Mouse (Mus musculus) neural tube, embryonic 14.5 days (tissue): ENCODE results near the gene Cdk12. TPM values are rescaled to one million over a fixed set of nuclear protein-coding genes. Genes with fewer than 3 reads are reported as not detected.

Experiments
- ATAC-seq: fragments of 200-750 bp; cut with Nextera tagmentation; 2 replicates; pipeline ENCODE4 v1.8.0; 2017; ENCODE audit warnings: low read depth, mild to moderate bottlenecking, moderate TSS enrichment, moderate library complexity
- H3K27ac ChIP-seq: fragments of 300-500 bp; sonication (generic); 2 replicates; pipeline ENCODE4 v1.5.1; 2014; ENCODE audit warnings: low read depth, mild to moderate bottlenecking, control low read depth, low read length, moderate library complexity, mixed read lengths
- H3K27me3 ChIP-seq: fragments of 300-500 bp; sonication (generic); 2 replicates; pipeline ENCODE4 v1.6.1; 2014; ENCODE audit warnings: low read length; ENCODE audit not compliant: control insufficient read depth, insufficient read depth
- H3K36me3 ChIP-seq: fragments of 300-500 bp; sonication (generic); 2 replicates; pipeline ENCODE4 v1.6.1; 2014; ENCODE audit warnings: low read length, mixed read lengths; ENCODE audit not compliant: control insufficient read depth, insufficient read depth
- H3K4me1 ChIP-seq: fragments of 300-500 bp; sonication (generic); 2 replicates; pipeline ENCODE4 v1.6.1; 2014; ENCODE audit warnings: low read length; ENCODE audit not compliant: control insufficient read depth, insufficient read depth
- H3K4me2 ChIP-seq: fragments of 300-500 bp; sonication (generic); 2 replicates; pipeline ENCODE4 v1.6.1; 2014; ENCODE audit warnings: mild to moderate bottlenecking, low read depth, low read length, control low read depth
- H3K4me3 ChIP-seq: fragments of 300-500 bp; sonication (generic); 2 replicates; pipeline ENCODE4 v1.5.1; 2014; ENCODE audit warnings: low read depth, low read length, control low read depth, mixed read lengths
- H3K9ac ChIP-seq: fragments of 300-500 bp; sonication (generic); replicated peaks from 2 replicates; pipeline ENCODE4 v1.6.1; 2014; ENCODE audit warnings: low read depth, mild to moderate bottlenecking, control low read depth, low read length, mixed read lengths
- H3K9me3 ChIP-seq: fragments of 300-500 bp; sonication (generic); 2 replicates; pipeline ENCODE4 v1.6.1; 2016; ENCODE audit warnings: low read length; ENCODE audit not compliant: control insufficient read depth
- WGBS: fragments of 180-500 bp; shearing (Covaris S2); extraction: QIAGEN DNeasy Blood & Tissue Kit; methylation state at CpG from one replicate; pipeline ENCODE4 v1.1.7; 2014; 5-methylcytosine and 5-hydroxymethylcytosine counted together
- polyA plus RNA-seq: library from polyadenylated mRNA; unstranded; fragments of >200 nt; fragmentation: Nextera tagmentation; extraction: Ambion mirVana; gene quantifications from 2 replicates; pipeline ENCODE4 v1.2.1, GENCODE M21; 2014

Cdk12 gene
- polyA plus RNA-seq, 1 experiment from 2014 or later = 11.3 TPM

DNA sequence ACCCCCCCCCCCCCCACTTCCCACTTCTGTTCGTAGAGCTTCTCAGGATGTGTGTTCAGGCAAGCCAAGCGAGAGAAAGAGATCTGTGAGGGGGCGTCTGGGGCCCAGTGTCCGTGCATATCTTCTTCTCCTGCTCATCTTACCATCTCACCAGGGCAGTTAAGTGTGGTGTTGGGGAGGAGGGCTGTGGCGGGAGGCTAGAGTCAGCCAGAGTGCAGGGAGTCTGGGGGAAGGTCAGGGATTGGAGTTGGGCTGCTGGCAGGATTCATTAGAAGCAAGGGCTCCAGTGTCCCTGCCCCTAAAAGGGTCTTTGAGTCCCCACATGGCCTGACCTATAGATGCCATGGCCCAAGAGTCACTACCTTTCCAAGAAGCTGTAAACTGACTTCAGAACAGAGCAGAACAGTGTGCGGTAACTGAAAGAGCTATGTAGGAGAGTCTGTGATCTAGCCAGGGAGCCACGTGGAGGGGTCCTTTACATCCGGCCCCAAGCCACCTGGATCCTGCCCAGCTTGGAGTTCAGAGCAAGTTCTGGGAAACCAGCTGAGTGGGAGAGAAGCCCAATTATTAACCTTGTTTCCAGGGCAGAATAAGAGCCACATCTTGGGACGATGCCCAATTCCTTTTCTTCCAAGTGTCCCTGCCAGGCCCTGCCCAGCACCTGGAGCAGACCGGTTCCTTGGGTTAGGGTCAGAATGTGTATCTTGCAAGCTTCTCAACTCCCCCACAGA is 120.4 kb downstream of the Cdk12 start:
- Histone ChIP-seq H3K9me3 (no peaks in the 10 kb centered on the region), H3K27ac (no peak overlapping the region), H3K9ac (no peak overlapping the region), H3K36me3 (no peaks in the 10 kb centered on the region), H3K4me1 (0 out of 2 replicates have a peak, but pooled peaks cover 4% of the 10 kb centered on the region), H3K4me3 (no peak overlapping the region), H3K27me3 (peaks cover 52% of the 10 kb centered on the region), H3K4me2 (no peak overlapping the region)
- 2% methylated on average over 10 of the region's 10 CpGs for WGBS
- ATAC-seq = no peak

DNA sequence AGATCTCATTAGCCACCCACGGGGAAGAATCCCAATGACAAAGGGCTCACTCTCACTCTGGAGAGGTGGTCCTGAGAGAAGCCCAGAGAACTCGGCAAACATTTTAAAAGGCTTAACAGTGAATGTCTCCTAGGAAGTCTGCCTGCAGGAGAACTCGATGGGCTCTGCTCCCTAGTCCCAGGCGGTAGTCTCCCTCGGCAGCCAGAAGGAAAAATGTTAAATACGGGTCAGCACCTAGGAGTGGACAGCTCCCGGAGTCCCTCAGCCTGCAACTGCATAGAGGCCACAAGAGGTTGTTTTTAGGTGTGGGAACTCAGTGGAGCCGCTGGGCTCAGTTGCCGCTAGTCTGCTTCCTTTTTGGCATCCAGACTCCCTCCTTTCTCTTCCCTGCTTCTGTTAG is 121.1 kb downstream of the Cdk12 start:
- WGBS = 2% methylated on average over 9 of the region's 9 CpGs

DNA sequence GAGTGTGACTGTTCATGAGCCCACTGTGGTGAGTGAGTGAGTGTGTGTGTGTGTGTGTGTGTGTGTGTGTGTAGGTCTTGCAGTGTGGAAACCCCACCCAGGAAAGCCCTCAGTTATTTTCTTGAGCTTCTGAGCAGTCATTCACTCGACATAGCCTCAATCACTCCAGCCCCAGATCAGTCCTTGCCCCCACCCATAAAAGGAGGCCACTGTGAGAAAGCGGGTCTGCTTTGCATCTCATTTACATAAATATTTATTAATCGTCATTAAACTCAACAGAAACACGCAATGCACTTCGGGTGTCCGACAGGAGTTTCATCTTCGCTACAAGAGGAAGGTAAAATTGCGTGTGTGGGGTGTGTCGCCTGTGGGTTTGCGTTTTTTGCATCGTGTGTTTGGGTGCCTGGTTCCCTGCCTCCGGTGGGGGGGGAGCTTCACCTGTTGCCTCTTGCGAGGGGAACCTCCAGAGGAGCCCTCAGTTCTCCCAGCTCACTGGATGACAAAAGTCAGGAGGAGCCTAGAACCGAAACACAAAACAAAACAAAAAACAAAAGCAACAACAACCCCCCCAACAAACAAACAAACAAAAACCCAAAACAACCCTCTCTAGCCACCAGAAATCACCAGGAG is 122.4 kb downstream of the Cdk12 start:
- Histone ChIP-seq H3K27ac (peak overlapping the region; percentile 44; the same call in 1 of the 2 replicates), H3K27me3 (peaks cover 54% of the 10 kb centered on the region), H3K9ac (no peak overlapping the region), H3K4me2 (peak overlapping the region; percentile 43), H3K36me3 (no peaks in the 10 kb centered on the region), H3K4me1 (0 out of 2 replicates have a peak, but pooled peaks cover 8% of the 10 kb centered on the region), H3K4me3 (peak overlapping the region; percentile 16; the same call in 1 of the 2 replicates), H3K9me3 (no peaks in the 10 kb centered on the region)
- WGBS = 5% methylated on average over 14 of the region's 14 CpGs
- no peak for ATAC-seq

More for the DNA sequence above, 121.1 kb downstream of the Cdk12 start:
- H3K27ac ChIP-seq = no peak overlapping the region
- no peaks in the 10 kb centered on the region for H3K36me3 ChIP-seq
- no peaks in the 10 kb centered on the region for H3K9me3 ChIP-seq
- 0 out of 2 replicates have a peak overlapping the region, but pooled peaks have one; percentile 1 for H3K4me2 ChIP-seq
- 0 out of 2 replicates have a peak, but pooled peaks cover 8% of the 10 kb centered on the region for H3K4me1 ChIP-seq
- H3K27me3 ChIP-seq = peaks cover 51% of the 10 kb centered on the region
- ATAC-seq = no peak
- H3K9ac ChIP-seq = no peak overlapping the region
- no peak overlapping the region for H3K4me3 ChIP-seq

DNA sequence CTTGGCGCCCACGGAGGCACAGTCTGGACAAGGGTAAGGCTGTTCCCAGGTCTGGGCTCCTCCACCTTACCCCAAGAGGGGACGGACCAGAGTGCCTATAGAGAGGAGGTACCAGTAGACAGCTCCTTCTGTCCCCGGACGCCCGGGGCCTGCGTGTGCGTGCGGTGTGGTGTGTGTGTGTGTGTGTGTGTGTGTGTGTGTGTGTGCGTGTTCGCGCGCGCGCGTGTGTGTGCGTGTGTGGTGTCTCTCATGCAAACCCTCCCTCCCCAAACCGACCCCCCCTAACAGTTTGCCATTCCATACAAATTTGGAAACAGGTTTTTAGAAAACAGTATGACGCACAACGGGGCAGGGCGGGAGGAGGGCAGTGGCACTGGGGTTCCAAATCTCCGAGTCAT is 123.0 kb downstream of the Cdk12 start:
- WGBS = 2% methylated on average over 8 of the region's 22 CpGs
- H3K27me3 ChIP-seq = peaks cover 57% of the 10 kb centered on the region
- H3K4me1 ChIP-seq = 0 out of 2 replicates have a peak, but pooled peaks cover 7% of the 10 kb centered on the region
- H3K36me3 ChIP-seq = no peaks in the 10 kb centered on the region
- H3K27ac ChIP-seq = peak overlapping the region; percentile 44; the same call in 1 of the 2 replicates
- H3K9ac ChIP-seq = no peak overlapping the region
- H3K9me3 ChIP-seq = no peaks in the 10 kb centered on the region
- H3K4me2 ChIP-seq = peak overlapping the region; percentile 43
- ATAC-seq = no peak
- peak overlapping the region; percentile 16; the same call in 1 of the 2 replicates for H3K4me3 ChIP-seq

DNA sequence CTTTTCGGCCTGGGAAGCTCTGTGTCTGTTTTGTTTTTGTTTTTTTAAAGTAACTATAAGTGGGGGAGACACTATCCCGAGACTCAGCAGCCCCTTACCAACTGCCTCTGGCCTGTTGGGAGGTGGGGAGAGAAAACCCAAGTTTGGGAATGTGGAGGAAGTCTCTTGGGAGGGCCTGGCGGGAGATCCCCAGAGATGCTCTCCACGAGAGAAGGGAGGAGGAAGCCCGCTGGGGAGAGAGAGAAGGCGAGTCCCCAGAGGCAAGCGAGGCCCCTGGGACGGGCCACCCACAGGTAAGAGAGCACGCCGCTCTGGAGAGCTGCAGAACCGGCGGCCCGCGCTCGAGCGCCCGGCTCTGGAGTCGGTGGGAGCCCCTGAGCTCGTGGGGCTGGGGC is 123.9 kb downstream of the Cdk12 start:
- Histone ChIP-seq H3K36me3 (no peaks in the 10 kb centered on the region), H3K4me2 (peak overlapping the region; percentile 43), H3K27ac (peak overlapping the region; percentile 82), H3K4me3 (peak overlapping the region; percentile 41), H3K9me3 (no peaks in the 10 kb centered on the region), H3K27me3 (peaks cover 59% of the 10 kb centered on the region), H3K4me1 (0 out of 2 replicates have a peak, but pooled peaks cover 4% of the 10 kb centered on the region), H3K9ac (peak overlapping the region; percentile 63)
- under 1% methylated on average over 19 of the region's 19 CpGs for WGBS
- no peak for ATAC-seq

GRCm38 (mm10) chr11:98327136-98328030 is 124.5 kb downstream of the Cdk12 start:
- peak overlapping the region; percentile 43 for H3K4me2 ChIP-seq
- H3K36me3 ChIP-seq = no peaks in the 10 kb centered on the region
- ATAC-seq = no peak
- no peaks in the 10 kb centered on the region for H3K9me3 ChIP-seq
- peak overlapping the region; percentile 41 for H3K4me3 ChIP-seq
- peak overlapping the region; percentile 82 for H3K27ac ChIP-seq
- peaks cover 57% of the 10 kb centered on the region for H3K27me3 ChIP-seq
- peak overlapping the region; percentile 63 for H3K9ac ChIP-seq
- under 1% methylated on average over 93 of the region's 97 CpGs for WGBS
- H3K4me1 ChIP-seq = 0 out of 2 replicates have a peak, but pooled peaks cover 4% of the 10 kb centered on the region

- H3K9ac ChIP-seq = peak overlapping the region; percentile 63
- H3K36me3 ChIP-seq = no peaks in the 10 kb centered on the region
- H3K27me3 ChIP-seq = peaks cover 58% of the 10 kb centered on the region
- 0 out of 2 replicates have a peak, but pooled peaks cover 4% of the 10 kb centered on the region for H3K4me1 ChIP-seq
- under 1% methylated on average over 33 of the region's 35 CpGs for WGBS
- peak overlapping the region; percentile 43 for H3K4me2 ChIP-seq
- H3K27ac ChIP-seq = peak overlapping the region; percentile 82
- H3K4me3 ChIP-seq = peak overlapping the region; percentile 41
- no peaks in the 10 kb centered on the region for H3K9me3 ChIP-seq
- no peak for ATAC-seq
Observed at GRCm38 (mm10) chr11:98328031-98328370, 125.1 kb downstream of the Cdk12 start.
